Mouse (Mus musculus) ES-CJ7 (cell line): ENCODE results near the gene Slk.

Source experiments
- DNase-seq: peaks from one replicate; pipeline ENCODE4 v3.0.0; 2011; ENCODE audit warnings: low read depth, low spot score

Gene Slk

GRCm38 (mm10) chr19:47579225-47579787, at the start of gene Slk:
Gene Slk, plus strand, starts transcription at chr19:47579678.
- peak; percentile 74 for DNase-seq

- no peak for DNase-seq
Measured at GRCm38 (mm10) chr19:47531309-47531708, 48.2 kb upstream of the Slk start.

- peak; percentile 60 for DNase-seq
Measured at GRCm38 (mm10) chr19:47532449-47532848, 47.0 kb upstream of the Slk start.

- DNase-seq, result no peak
Measured at GRCm38 (mm10) chr19:47534131-47534530, 45.3 kb upstream of the Slk start.

GRCm38 (mm10) chr19:47536521-47537299, 42.8 kb upstream of the Slk start:
- peak; percentile 99 for DNase-seq

- DNase-seq, result no peak
Measured at GRCm38 (mm10) chr19:47537300-47537792, 42.1 kb upstream of the Slk start, which contains the start of gene Stn1. Gene Stn1, minus strand, starts transcription at chr19:47537507.

GRCm38 (mm10) chr19:47537879-47538278, 41.6 kb upstream of the Slk start:
- no peak for DNase-seq

GRCm38 (mm10) chr19:47538801-47539200, 40.7 kb upstream of the Slk start:
- peak; percentile 38 for DNase-seq

GRCm38 (mm10) chr19:47542441-47542840, 37.0 kb upstream of the Slk start:
- DNase-seq, result no peak

- no peak for DNase-seq
Measured at GRCm38 (mm10) chr19:47545055-47545454, 34.4 kb upstream of the Slk start.

GRCm38 (mm10) chr19:47545528-47545927, 34.0 kb upstream of the Slk start:
- no peak for DNase-seq

- no peak for DNase-seq
Measured at GRCm38 (mm10) chr19:47548432-47549076, 30.9 kb upstream of the Slk start.

GRCm38 (mm10) chr19:47549174-47549573, 30.3 kb upstream of the Slk start:
- DNase-seq, result no peak

GRCm38 (mm10) chr19:47549584-47549983, 29.9 kb upstream of the Slk start:
- DNase-seq, result no peak

- no peak for DNase-seq
Measured at GRCm38 (mm10) chr19:47559145-47559544, 20.3 kb upstream of the Slk start.

GRCm38 (mm10) chr19:47559751-47560512, 19.5 kb upstream of the Slk start:
- DNase-seq, result no peak

- no peak for DNase-seq
Measured at GRCm38 (mm10) chr19:47560544-47561161, 18.8 kb upstream of the Slk start.

GRCm38 (mm10) chr19:47561996-47562441, 17.5 kb upstream of the Slk start:
- DNase-seq, result no peak

- DNase-seq, result no peak
Measured at GRCm38 (mm10) chr19:47563715-47564114, 15.8 kb upstream of the Slk start.

- DNase-seq, result no peak
Measured at GRCm38 (mm10) chr19:47565031-47565654, 14.3 kb upstream of the Slk start.

GRCm38 (mm10) chr19:47565994-47566393, 13.5 kb upstream of the Slk start:
- DNase-seq, result no peak
